Mouse (Mus musculus) heart, postnatal 0 days (tissue): ENCODE measurements around the gene Nrros.

ENCODE experiments used
- CTCF ChIP-seq: IDR thresholded peaks from 2 replicates; pipeline ENCODE4 v1.5.1; 2016; ENCODE audit warnings: antibody characterized with exemption, control low read depth, low read depth
- EP300 ChIP-seq: IDR thresholded peaks from 2 replicates; pipeline ENCODE4 v1.6.1; 2016; ENCODE audit warnings: antibody characterized with exemption, low read depth

- TF ChIP-seq CTCF (no peak), EP300 (no peak)
These were observed 29.5 kb downstream of the Nrros start for GRCm38 (mm10) chr16:32135842-32136357.
